Mouse (Mus musculus) hindbrain, embryonic 15.5 days (tissue): ENCODE measurements around the gene Plscr2. TPM values are rescaled to one million over a fixed set of nuclear protein-coding genes. Genes with fewer than 3 reads are reported as not detected.
"Not testable (repeated sequence)": the region's sequence is repeated elsewhere in the genome, so short reads cannot be mapped to it uniquely, and the experiment has no call there.

Source experiments
- ATAC-seq: fragments of 200-750 bp; cut with Nextera tagmentation; 2 replicates; pipeline ENCODE4 v1.8.0; 2017; ENCODE audit warnings: low read depth, moderate number of reproducible peaks, moderate TSS enrichment; ENCODE audit not compliant: low FRiP score
- H3K27ac ChIP-seq: fragments of 300-500 bp; sonication (generic); replicated peaks from 2 replicates; pipeline ENCODE4 v1.5.1; 2015; ENCODE audit warnings: mild to moderate bottlenecking, inconsistent platforms
- H3K27me3 ChIP-seq: fragments of 300-500 bp; sonication (generic); 2 replicates; pipeline ENCODE4 v1.6.1; 2015; ENCODE audit warnings: control low read depth, inconsistent platforms
- H3K36me3 ChIP-seq: fragments of 300-500 bp; sonication (generic); 2 replicates; pipeline ENCODE4 v1.6.1; 2015; ENCODE audit warnings: control low read depth, inconsistent platforms
- H3K4me1 ChIP-seq: fragments of 300-500 bp; sonication (generic); replicated peaks from 2 replicates; pipeline ENCODE4 v1.6.1; 2015; ENCODE audit warnings: control low read depth, inconsistent platforms
- H3K4me2 ChIP-seq: fragments of 300-500 bp; sonication (generic); 2 replicates; pipeline ENCODE4 v1.6.1; 2015; ENCODE audit warnings: moderate library complexity, mild to moderate bottlenecking, inconsistent platforms
- H3K4me3 ChIP-seq: fragments of 300-500 bp; sonication (generic); 2 replicates; pipeline ENCODE4 v1.5.1; 2015; ENCODE audit warnings: mild to moderate bottlenecking, inconsistent platforms
- H3K9ac ChIP-seq: fragments of 300-500 bp; sonication (generic); 2 replicates; pipeline ENCODE4 v1.6.1; 2015; ENCODE audit warnings: inconsistent platforms
- H3K9me3 ChIP-seq: fragments of 300-500 bp; sonication (generic); 2 replicates; pipeline ENCODE4 v1.6.1; 2016; ENCODE audit warnings: control low read depth, inconsistent platforms
- WGBS: fragments of 180-500 bp; shearing (Covaris S2); methylation state at CpG from one replicate; pipeline ENCODE4 v1.1.7; 2015; 5-methylcytosine and 5-hydroxymethylcytosine counted together
- microRNA-seq: library from miRNA; unstranded; fragments of <30 nt; microRNA quantifications from one replicate; pipeline ENCODE4, GENCODE M21; 2016
- polyA plus RNA-seq: library from polyadenylated mRNA; unstranded; fragments of >200 nt; fragmentation: Nextera tagmentation; extraction: Ambion mirVana; gene quantifications from 2 replicates; pipeline ENCODE4 v1.2.1, GENCODE M21; 2015

Plscr2 gene
- polyA plus RNA-seq, 1 experiment from 2014 or later, result 1.2 TPM

- H3K9me3 ChIP-seq, H3K36me3 ChIP-seq: not testable (repeated sequence)
- 71% methylated on average over 9 of the region's 9 CpGs for WGBS
Observed at GRCm38 (mm10) chr9:92325936-92326335, 50.5 kb downstream of the Plscr2 start.

GRCm38 (mm10) chr9:92326813-92327212 lies 51.4 kb downstream of the Plscr2 start:
- 86% methylated on average over 4 of the region's 4 CpGs for WGBS
- Histone ChIP-seq H3K9me3 (no peaks in the 10 kb centered on the region), H3K4me1 (no peaks in the 10 kb centered on the region), H3K4me3 (no peak overlapping the region), H3K4me2 (no peak overlapping the region), H3K9ac (no peak overlapping the region), H3K27me3 (no peaks in the 10 kb centered on the region), H3K36me3 (no peaks in the 10 kb centered on the region), H3K27ac (no peak overlapping the region)
- ATAC-seq, result no peak

More at GRCm38 (mm10) chr9:92325936-92326335, 50.5 kb downstream of the Plscr2 start:
- not testable (repeated sequence) for H3K4me1 ChIP-seq, H3K4me2 ChIP-seq, H3K4me3 ChIP-seq, H3K27ac ChIP-seq, H3K27me3 ChIP-seq, H3K9ac ChIP-seq, ATAC-seq

- Histone ChIP-seq H3K27ac (no peak overlapping the region), H3K9me3 (no peaks in the 10 kb centered on the region), H3K4me1 (no peaks in the 10 kb centered on the region), H3K27me3 (no peaks in the 10 kb centered on the region), H3K36me3 (no peaks in the 10 kb centered on the region), H3K4me3 (no peak overlapping the region), H3K4me2 (no peak overlapping the region), H3K9ac (no peak overlapping the region)
- no peak for ATAC-seq
- WGBS, result 93% methylated on average over 4 of the region's 4 CpGs
Observed at GRCm38 (mm10) chr9:92331383-92331782, 56.0 kb downstream of the Plscr2 start.

GRCm38 (mm10) chr9:92334845-92335244 lies 59.4 kb downstream of the Plscr2 start:
- Histone ChIP-seq H3K4me1 (no peaks in the 10 kb centered on the region), H3K36me3 (no peaks in the 10 kb centered on the region), H3K9me3 (no peaks in the 10 kb centered on the region), H3K4me3 (no peak overlapping the region), H3K9ac (no peak overlapping the region), H3K27me3 (no peaks in the 10 kb centered on the region), H3K27ac (no peak overlapping the region), H3K4me2 (no peak overlapping the region)
- no peak for ATAC-seq
- WGBS, result 95% methylated on average over 10 of the region's 10 CpGs

GRCm38 (mm10) chr9:92335277-92335818 lies 59.9 kb downstream of the Plscr2 start:
- ATAC-seq, result no peak
- Histone ChIP-seq H3K9me3 (no peaks in the 10 kb centered on the region), H3K4me3 (no peak overlapping the region), H3K4me2 (no peak overlapping the region), H3K4me1 (no peaks in the 10 kb centered on the region), H3K27me3 (no peaks in the 10 kb centered on the region), H3K36me3 (no peaks in the 10 kb centered on the region), H3K9ac (no peak overlapping the region), H3K27ac (no peak overlapping the region)
- 92% methylated on average over 6 of the region's 6 CpGs for WGBS

- H3K4me3 ChIP-seq, result no peak overlapping the region
- no peaks in the 10 kb centered on the region for H3K4me1 ChIP-seq
- no peaks in the 10 kb centered on the region for H3K9me3 ChIP-seq
- no peak overlapping the region for H3K27ac ChIP-seq
- no peaks in the 10 kb centered on the region for H3K36me3 ChIP-seq
- no peak overlapping the region for H3K4me2 ChIP-seq
- WGBS, result 87% methylated on average over 1 of the region's 1 CpGs
- no peaks in the 10 kb centered on the region for H3K27me3 ChIP-seq
- ATAC-seq, result no peak
- H3K9ac ChIP-seq, result no peak overlapping the region
Observed at GRCm38 (mm10) chr9:92337063-92337462, 61.7 kb downstream of the Plscr2 start.

GRCm38 (mm10) chr9:92337661-92338060 lies 62.3 kb downstream of the Plscr2 start:
- no peaks in the 10 kb centered on the region for H3K27me3 ChIP-seq
- no peaks in the 10 kb centered on the region for H3K4me1 ChIP-seq
- H3K27ac ChIP-seq, result no peak overlapping the region
- no peaks in the 10 kb centered on the region for H3K9me3 ChIP-seq
- no peak overlapping the region for H3K9ac ChIP-seq
- no peaks in the 10 kb centered on the region for H3K36me3 ChIP-seq
- no peak overlapping the region for H3K4me3 ChIP-seq
- no peak overlapping the region for H3K4me2 ChIP-seq
- no peak for ATAC-seq
- WGBS, result 82% methylated on average over 3 of the region's 3 CpGs

- 84% methylated on average over 1 of the region's 1 CpGs for WGBS
Observed at GRCm38 (mm10) chr9:92338954-92339353, 63.6 kb downstream of the Plscr2 start.

More at GRCm38 (mm10) chr9:92338954-92339353, 63.6 kb downstream of the Plscr2 start:
- H3K27ac ChIP-seq, result no peak overlapping the region
- H3K4me3 ChIP-seq, result no peak overlapping the region
- no peaks in the 10 kb centered on the region for H3K9me3 ChIP-seq
- no peaks in the 10 kb centered on the region for H3K27me3 ChIP-seq
- no peaks in the 10 kb centered on the region for H3K36me3 ChIP-seq
- H3K9ac ChIP-seq, result no peak overlapping the region
- H3K4me1 ChIP-seq, result no peaks in the 10 kb centered on the region
- ATAC-seq, result no peak
- H3K4me2 ChIP-seq, result no peak overlapping the region

Small RNAs within 50 kb of the gene (microRNA-seq; reads per million reads assigned to microRNA genes)
- not detected for gene Mir6386

Other genes starting within 250 kb of the Plscr2 start
- 0.21 and 0.39 TPM in 2 replicates for gene Plscr5, start 82.7 kb upstream of the Plscr2 start, polyA plus RNA-seq
- gene Plscr1, start 25.9 kb upstream of the Plscr2 start, polyA plus RNA-seq, result 9.5 and 10.0 TPM in 2 replicates
- not detected in 2 replicates for gene 1700057G04Rik, start 33.8 kb downstream of the Plscr2 start, polyA plus RNA-seq
- gene Plscr4, start 181.8 kb downstream of the Plscr2 start, polyA plus RNA-seq, result 2.2 and 2.5 TPM in 2 replicates